Mouse (Mus musculus) neural tube, embryonic 13.5 days (tissue): ENCODE data around the gene Hus1b. TPM values are rescaled to one million over a fixed set of nuclear protein-coding genes. Genes with fewer than 3 reads are reported as not detected.

Experiments
- polyA plus RNA-seq: library from polyadenylated mRNA; unstranded; fragments of >200 nt; fragmentation: Nextera tagmentation; extraction: Ambion mirVana; gene quantifications from 2 replicates; pipeline ENCODE4 v1.2.1, GENCODE M21; 2015

Gene Hus1b
- polyA plus RNA-seq, 1 experiment from 2014 or later, result not detected

Other genes with a start within 250 kb of the Hus1b start
- 0.06 and 0.13 TPM in 2 replicates for gene Irf4, start 198.5 kb downstream of the Hus1b start, polyA plus RNA-seq
- gene Exoc2, start 26.3 kb upstream of the Hus1b start, polyA plus RNA-seq, result 41.9 and 44.1 TPM in 2 replicates
- gene Gm5447, start 26.4 kb upstream of the Hus1b start, polyA plus RNA-seq, result not detected in 2 replicates